Mouse (Mus musculus) limb, embryonic 15.5 days (tissue): ENCODE data around the gene Banp. TPM values are rescaled to one million over a fixed set of nuclear protein-coding genes. Genes with fewer than 3 reads are reported as not detected.
A peak's percentile ranks its signal among the peaks of the same experiment; 100 is the strongest.

ENCODE experiments used
- ATAC-seq: fragments of 200-750 bp; cut with Nextera tagmentation; 2 replicates; pipeline ENCODE4 v1.8.0; 2017; ENCODE audit warnings: low read depth, moderate TSS enrichment; ENCODE audit not compliant: insufficient number of reproducible peaks, low FRiP score, low TSS enrichment
- H3K27ac ChIP-seq: fragments of 300-500 bp; sonication (generic); 2 replicates; pipeline ENCODE4 v1.5.1; 2015; ENCODE audit warnings: moderate library complexity, mild to moderate bottlenecking, inconsistent platforms
- H3K27me3 ChIP-seq: fragments of 300-500 bp; sonication (generic); 2 replicates; pipeline ENCODE4 v1.6.1; 2015; ENCODE audit warnings: inconsistent platforms
- H3K36me3 ChIP-seq: fragments of 300-500 bp; sonication (generic); 2 replicates; pipeline ENCODE4 v1.6.1; 2015; ENCODE audit warnings: inconsistent platforms
- H3K4me1 ChIP-seq: fragments of 300-500 bp; sonication (generic); 2 replicates; pipeline ENCODE4 v1.6.1; 2015; ENCODE audit warnings: inconsistent platforms
- H3K4me2 ChIP-seq: fragments of 300-500 bp; sonication (generic); 2 replicates; pipeline ENCODE4 v1.6.1; 2015; ENCODE audit warnings: mild to moderate bottlenecking, inconsistent platforms
- H3K4me3 ChIP-seq: fragments of 300-500 bp; sonication (generic); 2 replicates; pipeline ENCODE4 v1.5.1; 2015; ENCODE audit warnings: mild to moderate bottlenecking, inconsistent platforms
- H3K9ac ChIP-seq: fragments of 300-500 bp; sonication (generic); 2 replicates; pipeline ENCODE4 v1.6.1; 2015; ENCODE audit warnings: inconsistent platforms
- H3K9me3 ChIP-seq: fragments of 300-500 bp; sonication (generic); 2 replicates; pipeline ENCODE4 v1.6.1; 2016; ENCODE audit warnings: inconsistent platforms
- WGBS: fragments of 180-500 bp; shearing (Covaris S2); methylation state at CpG from one replicate; pipeline ENCODE4 v1.1.7; 2015; 5-methylcytosine and 5-hydroxymethylcytosine counted together
- polyA plus RNA-seq: library from polyadenylated mRNA; unstranded; fragments of >200 nt; fragmentation: Nextera tagmentation; extraction: Ambion mirVana; gene quantifications from 2 replicates; pipeline ENCODE4 v1.2.1, GENCODE M21; 2015

Banp gene
- polyA plus RNA-seq, 1 experiment from 2014 or later: 42.3 TPM

DNA sequence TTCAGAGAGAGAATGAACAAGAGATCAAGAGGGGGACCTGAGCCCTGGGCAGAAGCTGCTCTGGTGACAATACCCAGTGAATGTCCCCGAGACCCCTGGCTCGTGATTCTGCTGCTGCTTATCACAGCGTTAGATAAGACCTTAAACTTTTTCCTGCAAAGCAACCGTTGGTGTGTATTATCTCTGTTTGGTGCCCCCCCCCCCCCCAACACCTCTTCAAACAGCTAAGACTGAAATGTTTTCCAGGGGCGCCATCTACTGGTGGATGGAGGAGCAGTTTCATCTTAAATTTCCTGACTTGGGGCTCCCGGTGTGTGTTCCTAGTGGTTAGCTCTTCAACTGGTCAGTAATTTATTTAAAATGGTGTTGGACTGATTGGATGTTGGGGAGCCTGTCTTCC is 39.9 kb upstream of the Banp start:
- peaks cover 42% of the 10 kb centered on the region for H3K4me1 ChIP-seq
- 8% methylated on average over 6 of the region's 6 CpGs for WGBS
- no peak overlapping the region for H3K4me2 ChIP-seq
- H3K27me3 ChIP-seq: peaks cover 13% of the 10 kb centered on the region; the same call in 1 of the 2 replicates
- no peak overlapping the region for H3K4me3 ChIP-seq
- no peak for ATAC-seq
- H3K9ac ChIP-seq: no peak overlapping the region
- H3K27ac ChIP-seq: no peak overlapping the region
- no peaks in the 10 kb centered on the region for H3K36me3 ChIP-seq
- H3K9me3 ChIP-seq: no peaks in the 10 kb centered on the region

DNA sequence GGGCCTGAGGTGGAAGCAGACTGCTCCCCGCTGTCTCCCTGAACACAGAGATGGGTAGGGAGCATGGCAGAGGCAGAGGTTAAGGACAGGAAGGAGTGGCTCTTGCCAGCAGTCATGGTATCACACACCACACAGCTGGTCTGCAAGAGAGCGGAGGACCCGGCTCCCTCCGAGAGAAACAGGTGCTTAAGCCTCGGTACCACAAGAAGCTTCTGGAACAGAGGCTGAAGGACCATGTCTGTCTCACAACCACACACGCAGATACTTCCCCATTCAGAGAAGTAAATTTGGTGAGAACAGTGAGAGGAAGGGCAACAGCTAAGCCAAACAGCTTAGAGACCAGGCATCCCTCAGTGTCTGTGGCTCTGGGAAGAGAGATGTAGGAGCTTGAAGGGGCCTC is 38.1 kb upstream of the Banp start:
- WGBS: 84% methylated on average over 6 of the region's 6 CpGs
- Histone ChIP-seq H3K36me3 (no peaks in the 10 kb centered on the region), H3K27ac (no peak overlapping the region), H3K9me3 (no peaks in the 10 kb centered on the region), H3K4me2 (no peak overlapping the region), H3K27me3 (peaks cover 13% of the 10 kb centered on the region; the same call in 1 of the 2 replicates), H3K4me3 (no peak overlapping the region), H3K9ac (no peak overlapping the region), H3K4me1 (peaks cover 26% of the 10 kb centered on the region)
- ATAC-seq: no peak

DNA sequence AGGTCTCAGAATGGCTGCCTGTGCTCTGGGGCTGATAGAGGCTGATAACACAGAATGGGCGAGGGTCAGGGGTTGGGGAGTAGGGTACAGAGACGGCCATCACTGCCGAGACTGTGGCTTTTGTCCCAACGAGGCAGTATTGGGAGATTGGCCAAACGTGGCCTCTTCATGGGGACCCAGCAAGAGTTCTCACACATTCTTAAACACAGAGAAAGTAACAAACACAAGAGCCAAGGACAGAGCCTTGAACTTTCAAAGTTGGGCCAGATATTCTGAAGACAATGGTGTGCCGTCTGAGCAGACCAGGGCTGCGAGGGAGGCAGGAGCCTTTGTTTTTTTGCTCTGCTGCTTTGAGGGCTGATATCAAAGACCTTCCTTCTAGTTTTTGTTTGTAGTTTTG is 37.6 kb upstream of the Banp start:
- no peak overlapping the region for H3K4me2 ChIP-seq
- peaks cover 20% of the 10 kb centered on the region for H3K4me1 ChIP-seq
- 75% methylated on average over 7 of the region's 7 CpGs for WGBS
- no peak for ATAC-seq
- no peaks in the 10 kb centered on the region for H3K9me3 ChIP-seq
- no peak overlapping the region for H3K9ac ChIP-seq
- no peak overlapping the region for H3K4me3 ChIP-seq
- H3K27me3 ChIP-seq: peaks cover 13% of the 10 kb centered on the region; the same call in 1 of the 2 replicates
- H3K36me3 ChIP-seq: no peaks in the 10 kb centered on the region
- H3K27ac ChIP-seq: no peak overlapping the region

DNA sequence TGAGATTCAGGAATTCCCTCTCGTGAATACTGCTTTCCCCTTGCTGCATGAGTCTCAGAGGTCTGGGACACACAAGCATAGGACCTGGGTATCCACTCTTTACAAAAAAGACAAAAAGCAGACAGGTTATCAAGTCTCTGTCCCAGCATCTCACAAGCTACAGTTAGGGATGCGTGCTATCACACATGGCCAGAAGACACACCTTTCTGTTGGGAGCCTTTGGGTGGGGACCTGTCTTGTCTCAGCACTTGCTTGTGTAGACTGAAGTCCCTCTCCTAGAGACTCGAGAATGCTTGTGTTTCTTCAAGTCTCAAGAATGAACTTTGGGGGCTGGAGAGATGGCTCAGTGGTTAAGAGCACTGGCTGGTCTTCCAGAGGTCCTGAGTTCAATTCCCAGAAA is 36.7 kb upstream of the Banp start:
- 59% methylated on average over 3 of the region's 3 CpGs for WGBS
- H3K9ac ChIP-seq: no peak overlapping the region
- no peak overlapping the region for H3K27ac ChIP-seq
- H3K4me3 ChIP-seq: no peak overlapping the region
- H3K9me3 ChIP-seq: no peaks in the 10 kb centered on the region
- peaks cover 14% of the 10 kb centered on the region for H3K4me1 ChIP-seq
- peaks cover 13% of the 10 kb centered on the region; the same call in 1 of the 2 replicates for H3K27me3 ChIP-seq
- ATAC-seq: no peak
- H3K36me3 ChIP-seq: no peaks in the 10 kb centered on the region
- H3K4me2 ChIP-seq: no peak overlapping the region

DNA sequence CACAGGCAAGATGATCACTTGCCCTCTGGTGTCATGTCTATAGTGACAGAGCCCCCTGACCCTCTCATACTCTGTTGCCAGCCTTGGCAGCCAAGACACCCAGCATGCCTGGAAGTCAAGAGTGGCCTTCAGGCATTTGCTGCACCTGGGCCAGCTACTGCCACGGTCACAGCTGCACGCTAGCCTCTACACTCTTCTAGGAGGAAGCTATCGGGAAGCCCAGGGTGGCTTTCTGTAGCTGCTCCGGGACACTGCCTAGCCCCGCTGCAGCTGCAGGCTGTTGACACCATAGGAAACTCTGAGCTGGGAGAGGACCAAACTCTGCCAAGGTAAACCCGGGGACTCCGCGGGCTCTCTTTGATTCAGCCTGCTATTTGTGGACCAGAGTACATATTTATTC is 36.2 kb upstream of the Banp start:
- H3K27me3 ChIP-seq: peaks cover 7% of the 10 kb centered on the region; the same call in 1 of the 2 replicates

DNA sequence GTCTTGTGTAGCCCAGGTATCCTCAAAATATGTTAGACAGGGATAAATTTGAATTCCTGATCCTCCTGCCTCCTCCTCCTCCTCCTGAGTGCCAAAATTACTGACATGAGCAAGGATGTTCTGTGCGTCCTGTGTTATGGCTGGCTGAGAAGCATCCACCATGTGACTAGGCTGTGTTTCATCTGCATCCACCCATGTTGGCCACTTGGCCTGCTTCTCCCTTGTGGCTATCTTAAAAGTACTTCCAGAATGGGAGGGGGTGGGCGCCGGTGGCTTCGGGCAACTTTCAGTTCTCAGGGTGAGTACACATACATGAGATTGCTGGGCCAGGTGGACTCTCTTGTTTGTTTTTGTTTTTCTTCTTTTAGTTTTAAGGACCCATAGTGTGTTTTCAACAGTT is 30.4 kb upstream of the Banp start:
- no peak for ATAC-seq
- no peak overlapping the region for H3K27ac ChIP-seq
- no peaks in the 10 kb centered on the region for H3K36me3 ChIP-seq
- H3K9ac ChIP-seq: no peak overlapping the region
- peaks cover 16% of the 10 kb centered on the region for H3K4me1 ChIP-seq
- 78% methylated on average over 4 of the region's 4 CpGs for WGBS
- no peaks in the 10 kb centered on the region for H3K9me3 ChIP-seq
- no peak overlapping the region for H3K4me2 ChIP-seq
- 0 out of 2 replicates have a peak, but pooled peaks cover 2% of the 10 kb centered on the region for H3K27me3 ChIP-seq
- H3K4me3 ChIP-seq: no peak overlapping the region

More for the DNA sequence above, 36.2 kb upstream of the Banp start:
- Histone ChIP-seq H3K4me2 (no peak overlapping the region), H3K4me1 (peaks cover 9% of the 10 kb centered on the region), H3K9me3 (no peaks in the 10 kb centered on the region), H3K27ac (no peak overlapping the region), H3K36me3 (no peaks in the 10 kb centered on the region), H3K9ac (no peak overlapping the region), H3K4me3 (no peak overlapping the region)
- WGBS: 74% methylated on average over 8 of the region's 8 CpGs
- no peak for ATAC-seq

DNA sequence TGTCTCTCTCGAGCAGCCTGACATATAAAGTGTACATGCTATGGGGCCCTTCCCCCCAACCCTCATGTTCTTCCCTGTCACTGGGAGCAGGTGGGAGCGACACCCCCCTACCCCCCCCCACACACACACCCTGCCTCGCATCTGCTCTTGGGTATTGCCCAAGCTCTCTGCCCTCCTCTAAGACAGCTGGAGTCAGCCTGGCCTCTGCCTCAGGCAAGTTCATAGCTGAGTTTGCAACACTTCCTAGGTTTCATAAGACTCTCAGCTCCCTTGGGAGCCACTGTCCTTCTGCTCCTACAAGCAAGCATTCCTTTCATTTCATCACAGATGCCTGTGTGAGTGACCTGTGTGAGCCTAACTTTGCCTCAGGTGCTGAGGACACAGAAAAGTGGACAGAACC is 29.8 kb upstream of the Banp start:
- Histone ChIP-seq H3K4me2 (no peak overlapping the region), H3K4me1 (peaks cover 16% of the 10 kb centered on the region), H3K4me3 (no peak overlapping the region), H3K9me3 (no peaks in the 10 kb centered on the region), H3K9ac (no peak overlapping the region), H3K36me3 (no peaks in the 10 kb centered on the region), H3K27ac (no peak overlapping the region), H3K27me3 (no peaks in the 10 kb centered on the region)
- no peak for ATAC-seq
- WGBS: 28% methylated on average over 3 of the region's 3 CpGs

DNA sequence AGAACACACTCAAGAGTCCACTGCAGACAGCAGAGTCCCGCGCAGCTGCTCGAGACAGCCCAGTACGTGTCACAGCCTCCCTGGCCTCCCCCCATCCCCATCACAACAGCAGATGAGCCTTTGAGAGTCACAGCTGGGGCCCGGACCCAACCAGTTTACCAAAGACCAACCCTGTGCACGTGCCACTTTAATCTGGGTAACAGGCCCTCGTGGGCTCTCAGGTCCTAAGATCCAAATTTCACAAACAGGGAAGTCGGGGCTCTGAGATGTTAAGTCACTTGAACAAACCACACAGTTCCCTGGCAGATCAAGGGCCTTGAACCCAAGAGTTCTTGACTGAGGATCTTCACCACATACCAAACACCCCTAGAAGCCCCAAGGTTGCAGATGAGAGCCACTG is 28.0 kb upstream of the Banp start:
- WGBS: 79% methylated on average over 8 of the region's 8 CpGs
- no peak for ATAC-seq
- Histone ChIP-seq H3K27ac (no peak overlapping the region), H3K4me2 (no peak overlapping the region), H3K9ac (no peak overlapping the region), H3K4me1 (peaks cover 16% of the 10 kb centered on the region), H3K9me3 (no peaks in the 10 kb centered on the region), H3K36me3 (no peaks in the 10 kb centered on the region), H3K4me3 (no peak overlapping the region), H3K27me3 (no peaks in the 10 kb centered on the region)

DNA sequence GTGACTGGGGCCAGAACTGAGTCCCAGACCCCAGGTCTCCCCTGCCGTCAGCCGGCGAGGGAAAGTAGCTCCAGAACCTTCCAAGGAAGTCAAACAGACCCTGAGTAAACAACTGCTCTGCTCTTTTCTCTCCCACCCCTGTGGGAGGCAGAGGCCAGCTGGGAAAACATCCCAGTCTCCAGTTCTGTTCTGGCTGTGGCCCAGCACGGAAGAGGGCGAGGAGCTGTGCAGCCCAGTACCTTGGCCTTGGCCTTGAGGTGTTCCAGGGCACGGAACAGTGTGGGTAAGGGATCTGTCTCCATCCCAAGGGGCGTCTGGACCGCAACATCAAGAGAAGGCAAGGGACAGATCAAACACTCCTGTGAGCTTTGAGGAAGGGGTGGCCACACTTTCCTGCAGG is 27.4 kb upstream of the Banp start:
- Histone ChIP-seq H3K27ac (no peak overlapping the region), H3K4me2 (no peak overlapping the region), H3K4me3 (no peak overlapping the region), H3K9me3 (no peaks in the 10 kb centered on the region), H3K4me1 (peaks cover 16% of the 10 kb centered on the region), H3K9ac (no peak overlapping the region), H3K27me3 (no peaks in the 10 kb centered on the region), H3K36me3 (no peaks in the 10 kb centered on the region)
- ATAC-seq: 0 out of 2 replicates have a peak, but pooled peaks have one; percentile 9
- 59% methylated on average over 8 of the region's 8 CpGs for WGBS

DNA sequence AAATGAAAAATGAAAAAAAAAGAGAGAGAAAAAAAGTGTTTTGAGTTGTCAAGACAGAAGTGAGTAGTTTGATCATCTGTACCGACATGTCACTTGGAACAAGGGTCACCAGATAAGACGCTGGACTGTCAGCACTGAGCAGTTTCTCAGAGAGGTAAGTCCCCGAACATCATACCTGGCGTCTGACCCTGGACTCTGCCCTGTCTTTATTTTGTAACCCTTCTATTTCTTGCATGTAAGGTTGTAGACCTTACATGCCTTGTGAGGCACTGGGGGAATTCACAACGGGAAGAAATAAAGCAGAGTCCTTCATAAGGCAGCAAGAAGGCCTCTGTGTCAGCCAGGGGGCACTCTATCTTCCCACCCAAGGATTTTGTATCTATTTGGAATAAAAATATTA is 24.9 kb upstream of the Banp start:
- no peak overlapping the region for H3K4me3 ChIP-seq
- no peak for ATAC-seq
- no peak overlapping the region for H3K27ac ChIP-seq
- no peak overlapping the region for H3K4me2 ChIP-seq
- no peak overlapping the region for H3K9ac ChIP-seq
- no peaks in the 10 kb centered on the region for H3K9me3 ChIP-seq
- H3K36me3 ChIP-seq: no peaks in the 10 kb centered on the region
- H3K4me1 ChIP-seq: peaks cover 14% of the 10 kb centered on the region
- 84% methylated on average over 5 of the region's 5 CpGs for WGBS
- H3K27me3 ChIP-seq: no peaks in the 10 kb centered on the region

DNA sequence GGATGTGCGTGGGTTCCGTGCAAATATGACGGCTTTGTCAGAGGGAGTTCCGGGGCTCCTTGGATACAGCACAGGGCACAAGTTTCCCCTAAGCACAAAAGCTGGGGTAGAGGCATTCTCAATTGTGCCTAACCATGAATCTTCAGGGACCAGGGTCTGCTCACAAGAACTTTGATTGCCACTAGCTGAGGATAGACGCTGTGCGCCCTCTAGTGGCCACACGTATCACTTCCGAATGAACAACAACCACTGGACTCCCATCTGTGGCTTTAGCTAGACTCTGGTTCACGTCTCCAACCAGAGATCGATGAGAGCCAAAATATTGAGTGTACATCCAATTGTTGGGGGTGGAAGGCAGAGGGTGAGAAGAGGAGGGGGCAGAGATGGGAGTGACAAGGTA is 23.9 kb upstream of the Banp start:
- Histone ChIP-seq H3K36me3 (no peaks in the 10 kb centered on the region), H3K4me3 (no peak overlapping the region), H3K27me3 (no peaks in the 10 kb centered on the region), H3K4me2 (no peak overlapping the region), H3K27ac (no peak overlapping the region), H3K4me1 (peaks cover 9% of the 10 kb centered on the region; the same call in 1 of the 2 replicates), H3K9ac (no peak overlapping the region), H3K9me3 (no peaks in the 10 kb centered on the region)
- WGBS: 31% methylated on average over 10 of the region's 10 CpGs
- ATAC-seq: no peak

DNA sequence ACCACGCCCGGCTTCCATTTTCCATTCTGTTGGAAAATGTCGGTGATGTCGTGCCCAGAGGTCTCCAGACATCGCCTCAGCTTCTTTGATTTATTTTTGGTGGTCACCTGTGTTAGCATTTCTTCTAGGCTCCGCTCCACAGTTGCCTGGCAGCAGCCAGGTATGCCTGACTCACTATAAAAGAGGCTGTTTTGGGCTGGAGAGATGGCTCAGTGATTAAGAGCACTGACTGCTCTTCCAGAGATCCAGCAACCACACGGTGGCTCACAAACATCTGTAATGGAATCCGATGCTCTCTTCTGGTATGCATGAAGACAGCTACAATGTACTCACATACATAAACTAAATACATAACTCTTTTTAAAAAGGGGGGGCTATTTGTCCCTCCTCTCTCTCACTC is 23.3 kb upstream of the Banp start:
- no peak overlapping the region for H3K27ac ChIP-seq
- H3K27me3 ChIP-seq: no peaks in the 10 kb centered on the region
- no peak overlapping the region for H3K4me2 ChIP-seq
- 57% methylated on average over 8 of the region's 8 CpGs for WGBS
- no peaks in the 10 kb centered on the region for H3K36me3 ChIP-seq
- H3K4me3 ChIP-seq: no peak overlapping the region
- peaks cover 9% of the 10 kb centered on the region; the same call in 1 of the 2 replicates for H3K4me1 ChIP-seq
- no peaks in the 10 kb centered on the region for H3K9me3 ChIP-seq
- H3K9ac ChIP-seq: no peak overlapping the region
- no peak for ATAC-seq

DNA sequence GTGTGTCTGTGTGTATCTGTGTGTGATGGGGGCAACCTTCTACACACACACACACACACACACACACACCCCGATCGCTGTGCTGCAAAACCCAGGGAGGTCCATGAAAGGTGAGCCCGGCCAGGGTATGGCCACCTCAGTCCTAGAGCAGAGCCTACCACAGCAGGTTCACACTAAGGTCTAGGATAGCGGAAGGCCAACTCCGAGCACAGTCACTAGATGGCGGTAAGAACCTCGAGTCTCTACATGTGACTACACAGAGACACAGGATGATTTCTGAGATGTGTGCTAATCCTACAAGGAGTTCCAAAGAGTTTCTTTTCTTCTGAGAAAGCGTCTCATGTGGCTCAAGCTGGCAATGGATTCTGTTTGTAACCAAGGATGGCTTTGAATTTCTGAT is 22.2 kb upstream of the Banp start:
- no peak overlapping the region for H3K9ac ChIP-seq
- H3K9me3 ChIP-seq: no peaks in the 10 kb centered on the region
- no peak overlapping the region for H3K27ac ChIP-seq
- ATAC-seq: no peak
- peaks cover under 1% of the 10 kb centered on the region; the same call in 1 of the 2 replicates for H3K4me1 ChIP-seq
- WGBS: 43% methylated on average over 8 of the region's 8 CpGs
- H3K4me2 ChIP-seq: no peak overlapping the region
- no peaks in the 10 kb centered on the region for H3K27me3 ChIP-seq
- H3K4me3 ChIP-seq: no peak overlapping the region
- H3K36me3 ChIP-seq: no peaks in the 10 kb centered on the region
